Mouse (Mus musculus): ENCODE results near the gene Btnl9. TPM values are rescaled to one million over a fixed set of nuclear protein-coding genes. Genes with fewer than 3 reads are reported as not detected.

The Btnl9 gene
- 0.04 and 0.39 TPM in 2 replicates for polyA plus RNA-seq (2016; fragmentation: Nextera tagmentation; extraction: Ambion mirVana)

- H3K9ac ChIP-seq: no peak within 1 kb of the TSS
- H3K4me1 ChIP-seq: no peaks in the 10 kb centered on the region
- H3K4me2 ChIP-seq (replicated peaks): no peak within 1 kb of the TSS
- ATAC-seq (ENCODE audit: low FRiP score, low read depth): no peak
- no peak within 1 kb of the TSS for H3K4me3 ChIP-seq
- H3K27me3 ChIP-seq (replicated peaks): no peaks in the 10 kb centered on the region
- H3K36me3 ChIP-seq: no peaks in the 10 kb centered on the region
- WGBS: 84% methylated on average over 8 of the region's 8 CpGs
- no peaks in the 10 kb centered on the region for H3K9me3 ChIP-seq
- H3K27ac ChIP-seq: no peak within 1 kb of the TSS
Observed at GRCm38 (mm10) chr11:49186955-49187488, at the start of gene Btnl9. Gene Btnl9, minus strand, starts transcription at chr11:49187159.

GRCm38 (mm10) chr11:49235459-49236207 lies 48.7 kb upstream of the Btnl9 start:
- no peak overlapping the region for H3K9ac ChIP-seq
- no peaks in the 10 kb centered on the region for H3K27me3 ChIP-seq (replicated peaks)
- H3K4me2 ChIP-seq (replicated peaks): no peak overlapping the region
- ATAC-seq (ENCODE audit: low FRiP score, low read depth): no peak
- no peaks in the 10 kb centered on the region for H3K9me3 ChIP-seq
- no peaks in the 10 kb centered on the region for H3K4me1 ChIP-seq
- 78% methylated on average over 3 of the region's 3 CpGs for WGBS
- no peaks in the 10 kb centered on the region for H3K36me3 ChIP-seq
- H3K4me3 ChIP-seq: no peak overlapping the region
- no peak overlapping the region for H3K27ac ChIP-seq

GRCm38 (mm10) chr11:49232781-49233180 lies 45.8 kb upstream of the Btnl9 start:
- H3K27me3 ChIP-seq (replicated peaks): no peaks in the 10 kb centered on the region
- no peak for ATAC-seq (ENCODE audit: low FRiP score, low read depth)
- H3K9ac ChIP-seq: no peak overlapping the region
- H3K4me1 ChIP-seq: no peaks in the 10 kb centered on the region
- no peaks in the 10 kb centered on the region for H3K9me3 ChIP-seq
- 82% methylated on average over 3 of the region's 3 CpGs for whole genome bisulfite sequencing
- H3K27ac ChIP-seq: no peak overlapping the region
- H3K36me3 ChIP-seq: no peaks in the 10 kb centered on the region
- H3K4me3 ChIP-seq: no peak overlapping the region
- H3K4me2 ChIP-seq (replicated peaks): no peak overlapping the region

- no peak overlapping the region for H3K27ac ChIP-seq
- no peaks in the 10 kb centered on the region for H3K4me1 ChIP-seq
- no peaks in the 10 kb centered on the region for H3K9me3 ChIP-seq
- no peak for ATAC-seq (ENCODE audit: low FRiP score, low read depth)
- H3K9ac ChIP-seq: no peak overlapping the region
- WGBS: 72% methylated on average over 1 of the region's 1 CpGs
- no peak overlapping the region for H3K4me3 ChIP-seq
- no peak overlapping the region for H3K4me2 ChIP-seq (replicated peaks)
- H3K36me3 ChIP-seq: no peaks in the 10 kb centered on the region
- H3K27me3 ChIP-seq (replicated peaks): no peaks in the 10 kb centered on the region
Observed at GRCm38 (mm10) chr11:49224455-49224854, 37.5 kb upstream of the Btnl9 start.

- no peak for ATAC-seq (ENCODE audit: low FRiP score, low read depth)
- peaks cover 33% of the 10 kb centered on the region for H3K36me3 ChIP-seq
- no peak overlapping the region for H3K9ac ChIP-seq
- no peaks in the 10 kb centered on the region for H3K4me1 ChIP-seq
- no peaks in the 10 kb centered on the region for H3K9me3 ChIP-seq
- H3K27ac ChIP-seq: no peak overlapping the region
- H3K4me3 ChIP-seq: no peak overlapping the region
- WGBS: 97% methylated on average over 2 of the region's 2 CpGs
- H3K27me3 ChIP-seq (replicated peaks): no peaks in the 10 kb centered on the region
- H3K4me2 ChIP-seq (replicated peaks): no peak overlapping the region
Observed at GRCm38 (mm10) chr11:49219271-49219670, 32.3 kb upstream of the Btnl9 start.

GRCm38 (mm10) chr11:49213505-49213904 lies 26.5 kb upstream of the Btnl9 start:
- no peak for ATAC-seq (ENCODE audit: low FRiP score, low read depth)
- Histone ChIP-seq H3K4me3 (no peak overlapping the region), H3K9me3 (no peaks in the 10 kb centered on the region), H3K9ac (no peak overlapping the region), H3K27me3 (replicated peaks) (no peaks in the 10 kb centered on the region), H3K36me3 (peaks cover 42% of the 10 kb centered on the region), H3K27ac (no peak overlapping the region), H3K4me2 (replicated peaks) (no peak overlapping the region), H3K4me1 (no peaks in the 10 kb centered on the region)
- WGBS: 90% methylated on average over 1 of the region's 1 CpGs

GRCm38 (mm10) chr11:49212577-49212976 lies 25.6 kb upstream of the Btnl9 start:
- no peak overlapping the region for H3K27ac ChIP-seq
- peaks cover 42% of the 10 kb centered on the region for H3K36me3 ChIP-seq
- no peak overlapping the region for H3K9ac ChIP-seq
- H3K27me3 ChIP-seq (replicated peaks): no peaks in the 10 kb centered on the region
- ATAC-seq (ENCODE audit: low FRiP score, low read depth): no peak
- no peaks in the 10 kb centered on the region for H3K9me3 ChIP-seq
- no peak overlapping the region for H3K4me2 ChIP-seq (replicated peaks)
- H3K4me1 ChIP-seq: no peaks in the 10 kb centered on the region
- H3K4me3 ChIP-seq: no peak overlapping the region

GRCm38 (mm10) chr11:49207495-49207894 lies 20.5 kb upstream of the Btnl9 start:
- 97% methylated on average over 1 of the region's 1 CpGs for WGBS
- ATAC-seq (ENCODE audit: low FRiP score, low read depth): no peak
- no peaks in the 10 kb centered on the region for H3K27me3 ChIP-seq (replicated peaks)
- no peaks in the 10 kb centered on the region for H3K9me3 ChIP-seq
- peaks cover 2% of the 10 kb centered on the region for H3K4me1 ChIP-seq
- no peak overlapping the region for H3K9ac ChIP-seq
- no peak overlapping the region for H3K27ac ChIP-seq
- no peak overlapping the region for H3K4me2 ChIP-seq (replicated peaks)
- peaks cover 3% of the 10 kb centered on the region; the same call in 1 of the 2 replicates for H3K36me3 ChIP-seq
- no peak overlapping the region for H3K4me3 ChIP-seq

- 90% methylated on average over 6 of the region's 6 CpGs for WGBS
- Histone ChIP-seq H3K4me3 (no peak overlapping the region), H3K4me2 (replicated peaks) (peak overlapping the region; percentile 82)
Observed at GRCm38 (mm10) chr11:49205080-49205590, 18.2 kb upstream of the Btnl9 start.

GRCm38 (mm10) chr11:49203771-49204497 lies 17.0 kb upstream of the Btnl9 start:
- H3K4me3 ChIP-seq: peak overlapping the region; percentile 87
- peak overlapping the region; percentile 98 for H3K27ac ChIP-seq
- peaks cover 3% of the 10 kb centered on the region; the same call in 1 of the 2 replicates for H3K36me3 ChIP-seq
- no peaks in the 10 kb centered on the region for H3K27me3 ChIP-seq (replicated peaks)
- peak overlapping the region; percentile 98 for H3K9ac ChIP-seq
- peaks cover 9% of the 10 kb centered on the region for H3K4me1 ChIP-seq
- peak; percentile 85 for ATAC-seq (ENCODE audit: low FRiP score, low read depth)
- peak overlapping the region; percentile 82 for H3K4me2 ChIP-seq (replicated peaks)
- H3K9me3 ChIP-seq: no peaks in the 10 kb centered on the region
- 0% methylated on average over 24 of the region's 24 CpGs for WGBS

More at GRCm38 (mm10) chr11:49205080-49205590, 18.2 kb upstream of the Btnl9 start:
- H3K27ac ChIP-seq: no peak overlapping the region
- H3K36me3 ChIP-seq: peaks cover 3% of the 10 kb centered on the region; the same call in 1 of the 2 replicates
- H3K4me1 ChIP-seq: peaks cover 9% of the 10 kb centered on the region
- ATAC-seq (ENCODE audit: low FRiP score, low read depth): no peak
- no peaks in the 10 kb centered on the region for H3K9me3 ChIP-seq
- no peaks in the 10 kb centered on the region for H3K27me3 ChIP-seq (replicated peaks)
- H3K9ac ChIP-seq: no peak overlapping the region

- Histone ChIP-seq H3K27me3 (replicated peaks) (no peaks in the 10 kb centered on the region), H3K27ac (peak within 1 kb of the TSS; percentile 98), H3K4me1 (peaks cover 9% of the 10 kb centered on the region), H3K36me3 (peaks cover 3% of the 10 kb centered on the region; the same call in 1 of the 2 replicates), H3K4me3 (peak within 1 kb of the TSS; percentile 87), H3K4me2 (replicated peaks) (peak within 1 kb of the TSS; percentile 82), H3K9me3 (no peaks in the 10 kb centered on the region), H3K9ac (peak within 1 kb of the TSS; percentile 98)
- WGBS: under 1% methylated on average over 47 of the region's 47 CpGs
- peak; percentile 92 for ATAC-seq (ENCODE audit: low FRiP score, low read depth)
Observed at GRCm38 (mm10) chr11:49203129-49203768, 16.3 kb upstream of the Btnl9 start, which contains the start of gene Zfp62. Gene Zfp62, plus strand, starts transcription at chr11:49203292.

Data from neural tube, embryonic 12.5 days (tissue).